Mouse (Mus musculus) layer of hippocampus, adult 8-10 months (tissue): ENCODE measurements around the gene Samd4b. TPM values are rescaled to one million over a fixed set of nuclear protein-coding genes. Genes with fewer than 3 reads are reported as not detected.

ENCODE experiments used
- DNase-seq, 2 experiments: peaks; one replicate each; pipeline ENCODE4 v3.0.0; 2022; ENCODE audit warnings: low spot score in 2 of 2
- total RNA-seq, 4 experiments: library from RNA; stranded (reverse); gene quantifications; 2 replicates each; pipeline ENCODE4 v1.2.4; 2022

The Samd4b gene
- total RNA-seq, 4 experiments from 2014 or later = 62.6 to 73.9 (median 66.2) TPM

GRCm38 (mm10) chr7:28591862-28592261 is 6.1 kb downstream of the Samd4b start:
- DNase-seq = no peak

- DNase-seq = no peak
Measured at GRCm38 (mm10) chr7:28587644-28588043, 10.3 kb downstream of the Samd4b start.

GRCm38 (mm10) chr7:28586663-28587411 is 11.1 kb downstream of the Samd4b start:
- DNase-seq = no peak

- DNase-seq = no peak
Measured at GRCm38 (mm10) chr7:28585001-28585400, 12.9 kb downstream of the Samd4b start.

- no peak for DNase-seq
Measured at GRCm38 (mm10) chr7:28584468-28584867, 13.5 kb downstream of the Samd4b start.

GRCm38 (mm10) chr7:28583570-28584344 is 14.2 kb downstream of the Samd4b start:
- DNase-seq = peak in 1 of 2 experiments; percentile 40

- DNase-seq = peak in 1 of 2 experiments; percentile 51
Measured at GRCm38 (mm10) chr7:28582841-28583240, 15.1 kb downstream of the Samd4b start.

GRCm38 (mm10) chr7:28581721-28582120 is 16.2 kb downstream of the Samd4b start:
- DNase-seq = no peak

GRCm38 (mm10) chr7:28579826-28580225 is 18.1 kb downstream of the Samd4b start:
- no peak for DNase-seq

GRCm38 (mm10) chr7:28578543-28579053 is 19.3 kb downstream of the Samd4b start:
- DNase-seq = no peak

GRCm38 (mm10) chr7:28577826-28578542 is 20.0 kb downstream of the Samd4b start:
- DNase-seq = no peak

- DNase-seq = peak; percentile 60 to 61
Measured at GRCm38 (mm10) chr7:28576271-28576914, 21.6 kb downstream of the Samd4b start.

GRCm38 (mm10) chr7:28575597-28575996 is 22.3 kb downstream of the Samd4b start:
- peak; percentile 73 to 76 for DNase-seq

GRCm38 (mm10) chr7:28573236-28573635 is 24.7 kb downstream of the Samd4b start:
- no peak for DNase-seq

GRCm38 (mm10) chr7:28572689-28573088 is 25.3 kb downstream of the Samd4b start:
- DNase-seq = no peak

- DNase-seq = no peak
Measured at GRCm38 (mm10) chr7:28570982-28571682, 26.8 kb downstream of the Samd4b start.

GRCm38 (mm10) chr7:28570291-28570981 is 27.5 kb downstream of the Samd4b start:
- no peak for DNase-seq

GRCm38 (mm10) chr7:28568253-28568652 is 29.7 kb downstream of the Samd4b start:
- DNase-seq = peak; percentile 52 to 76

GRCm38 (mm10) chr7:28567539-28567938 is 30.4 kb downstream of the Samd4b start:
- DNase-seq = no peak

GRCm38 (mm10) chr7:28565407-28565806 is 32.5 kb downstream of the Samd4b start:
- no peak for DNase-seq
